Mouse (Mus musculus) heart, postnatal 14 days (tissue): ENCODE data around the gene Cd300lf. TPM values are rescaled to one million over a fixed set of nuclear protein-coding genes. Genes with fewer than 3 reads are reported as not detected.
A peak's percentile ranks its signal among the peaks of the same experiment; 100 is the strongest.

Experiments
- DNase-seq, 2 experiments: peaks; one replicate each; pipeline ENCODE4 v3.0.0; 2021 to 2022
- intact Hi-C: fragments of 180-260 bp; cut with DNase I; formaldehyde crosslinking; loops from one replicate; pipeline ENCODE4 v1.15.1; 2025
- long read RNA-seq, 2 experiments: library from polyadenylated mRNA; stranded (forward); transcript quantifications; one replicate each; pipeline ENCODE4 v2.0.0; 2021
- total RNA-seq, 2 experiments: library from RNA; stranded (reverse); gene quantifications; 2 replicates each; pipeline ENCODE4 v1.2.3; 2021

Gene Cd300lf
- under 1 TPM; 0.46 to 0.69 TPM for total RNA-seq
- long read RNA-seq, experiment 1 = 0 reads
- long read RNA-seq, experiment 2 = 0 reads

- intact Hi-C loops = no loop called here
- DNase-seq = no peak
Observed at GRCm38 (mm10) chr11:115133800-115134199, at the start of gene Cd300lf. Gene Cd300lf (minus strand): TSS chr11:115133992.

GRCm38 (mm10) chr11:115181913-115182638, 48.3 kb upstream of the Cd300lf start:
- intact Hi-C loops = loop anchor here (1.0 kb wide), 1 partner anchor 22 kb away; no protein-coding TSS in a partner anchor

GRCm38 (mm10) chr11:115179881-115180280, 46.1 kb upstream of the Cd300lf start:
- intact Hi-C loops = no loop called here
- no peak for DNase-seq

More at GRCm38 (mm10) chr11:115181913-115182638, 48.3 kb upstream of the Cd300lf start:
- DNase-seq = peak; percentile 84 to 91

GRCm38 (mm10) chr11:115179191-115179590, 45.4 kb upstream of the Cd300lf start:
- intact Hi-C loops = no loop called here

GRCm38 (mm10) chr11:115178766-115179165, 45.0 kb upstream of the Cd300lf start:
- DNase-seq = no peak
- intact Hi-C loops = no loop called here

More at GRCm38 (mm10) chr11:115179191-115179590, 45.4 kb upstream of the Cd300lf start:
- DNase-seq = no peak

GRCm38 (mm10) chr11:115177559-115178195, 43.9 kb upstream of the Cd300lf start:
- intact Hi-C loops = no loop called here
- no peak for DNase-seq

- peak in 1 of 2 experiments; percentile 40 for DNase-seq
- intact Hi-C loops = no loop called here
Observed at GRCm38 (mm10) chr11:115176399-115177190, 42.8 kb upstream of the Cd300lf start.

- intact Hi-C loops = no loop called here
- no peak for DNase-seq
Observed at GRCm38 (mm10) chr11:115173549-115174339, 40.0 kb upstream of the Cd300lf start.

GRCm38 (mm10) chr11:115172825-115173287, 39.1 kb upstream of the Cd300lf start:
- DNase-seq = peak; percentile 57 to 74
- intact Hi-C loops = no loop called here

- no peak for DNase-seq
- intact Hi-C loops = no loop called here
Observed at GRCm38 (mm10) chr11:115171125-115171524, 37.3 kb upstream of the Cd300lf start.

GRCm38 (mm10) chr11:115169430-115169829, 35.6 kb upstream of the Cd300lf start:
- no peak for DNase-seq
- intact Hi-C loops = no loop called here

GRCm38 (mm10) chr11:115167631-115168249, 33.9 kb upstream of the Cd300lf start:
- intact Hi-C loops = no loop called here
- DNase-seq = no peak

GRCm38 (mm10) chr11:115166776-115167175, 33.0 kb upstream of the Cd300lf start:
- no peak for DNase-seq
- intact Hi-C loops = no loop called here

GRCm38 (mm10) chr11:115164976-115165374, 31.2 kb upstream of the Cd300lf start:
- intact Hi-C loops = no loop called here
- no peak for DNase-seq

GRCm38 (mm10) chr11:115164341-115164975, 30.7 kb upstream of the Cd300lf start:
- DNase-seq = no peak
- intact Hi-C loops = no loop called here

GRCm38 (mm10) chr11:115163568-115164150, 29.9 kb upstream of the Cd300lf start:
- DNase-seq = peak in 1 of 2 experiments; percentile 45
- intact Hi-C loops = loop anchor here (2.0 kb wide), 1 partner anchor 107 kb away; no protein-coding TSS in a partner anchor

- intact Hi-C loops = loop anchor here (2.0 kb wide), 1 partner anchor 108 kb away; no protein-coding TSS in a partner anchor
- DNase-seq = peak; percentile 97 to 98
Observed at GRCm38 (mm10) chr11:115162832-115163480, 29.2 kb upstream of the Cd300lf start, which contains the start of gene Slc9a3r1. Gene Slc9a3r1 (plus strand): TSS chr11:115163341.

GRCm38 (mm10) chr11:115162205-115162601, 28.4 kb upstream of the Cd300lf start:
- no peak for DNase-seq
- intact Hi-C loops = loop anchor here (2.0 kb wide), 1 partner anchor 109 kb away; no protein-coding TSS in a partner anchor
